8 mouse cellular contexts compared by ENCODE assay signal in the genomic region with DNA sequence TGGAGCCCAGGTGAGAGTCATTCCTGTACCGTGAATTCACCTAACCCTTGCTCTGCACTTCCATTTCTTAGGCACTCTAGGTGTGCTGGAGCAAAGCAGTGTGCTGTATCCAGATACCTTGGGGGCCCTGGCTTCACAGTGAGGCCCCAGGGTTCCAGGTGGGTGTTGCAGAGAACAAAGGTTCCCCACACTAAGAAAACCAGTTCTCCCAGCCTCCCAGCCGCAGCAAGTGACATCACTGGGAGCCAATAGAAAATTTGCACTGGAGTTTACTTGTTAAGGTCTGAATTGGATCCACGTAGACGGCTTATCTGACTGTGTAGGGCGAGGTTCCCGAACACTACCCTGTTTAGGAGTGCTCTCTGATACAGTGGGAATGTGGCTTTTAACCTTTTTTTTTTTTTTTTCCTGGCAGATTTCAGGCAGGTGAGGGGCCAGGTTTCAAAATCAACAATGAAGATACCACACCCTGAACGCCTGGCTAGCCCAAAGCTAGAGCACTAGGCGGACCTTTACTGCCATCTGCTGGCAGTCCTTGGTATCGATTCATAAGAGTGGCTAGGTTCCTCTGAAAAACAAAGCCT. TPM values are rescaled to one million over a fixed set of nuclear protein-coding genes. Genes with fewer than 3 reads are reported as not detected.
DNase-seq lines count a peak whose midpoint lies in the region; ATAC-seq and TF ChIP-seq lines count a peak whose summit lies in the region.

No protein-coding gene starts in this region.

- no peak overlapping the region for H3K9ac ChIP-seq in kidney, embryonic 14.5 days (ENCODE audit: low read depth, low read length)
- H3K9ac ChIP-seq in liver, embryonic 14.5 days (replicated peaks), result no peak overlapping the region
- no peak overlapping the region for H3K9ac ChIP-seq in neural tube, embryonic 13.5 days

- ATAC-seq in kidney, embryonic 14.5 days (ENCODE audit: low FRiP score, low TSS enrichment), result peak; percentile 81
- ATAC-seq in liver, embryonic 14.5 days (ENCODE audit: insufficient read depth), result 0 out of 2 replicates have a peak, but pooled peaks have one; percentile 21
- ATAC-seq in neural tube, embryonic 13.5 days (ENCODE audit: low read depth), result peak; percentile 79

- 26% methylated on average over 9 of the region's 9 CpGs for WGBS in kidney, embryonic 14.5 days
- 19% methylated on average over 9 of the region's 9 CpGs for WGBS in liver, embryonic 14.5 days (ENCODE audit: insufficient replicate concordance)
- 33% methylated on average over 9 of the region's 9 CpGs for WGBS in neural tube, embryonic 13.5 days

- no peaks in the 10 kb centered on the region for H3K4me1 ChIP-seq in kidney, embryonic 14.5 days (ENCODE audit: control insufficient read depth, insufficient read depth, low read length)
- no peaks in the 10 kb centered on the region for H3K4me1 ChIP-seq in liver, embryonic 14.5 days (replicated peaks; ENCODE audit: control insufficient read depth in 2 of 2, insufficient read depth in 2 of 2, low read length in 1 of 2)
- no peaks in the 10 kb centered on the region for H3K4me1 ChIP-seq in neural tube, embryonic 13.5 days (replicated peaks)

- no peaks in the 10 kb centered on the region for H3K36me3 ChIP-seq in kidney, embryonic 14.5 days (ENCODE audit: control insufficient read depth, insufficient read depth, low read length)
- H3K36me3 ChIP-seq in liver, embryonic 14.5 days (replicated peaks; ENCODE audit: control insufficient read depth, insufficient read depth, low read depth), result no peaks in the 10 kb centered on the region
- H3K36me3 ChIP-seq in neural tube, embryonic 13.5 days, result no peaks in the 10 kb centered on the region

- peak; percentile 78 for TF ChIP-seq CTCF in liver, embryonic 14.5 days (IDR thresholded peaks at IDR 0.05; ENCODE audit: low read depth)

- H3K27me3 ChIP-seq in kidney, embryonic 14.5 days (ENCODE audit: control insufficient read depth, insufficient read depth, low read length), result 0 out of 2 replicates have a peak, but pooled peaks cover 4% of the 10 kb centered on the region
- no peaks in the 10 kb centered on the region for H3K27me3 ChIP-seq in liver, embryonic 14.5 days (ENCODE audit: control insufficient read depth, insufficient read depth, low read length)
- 0 out of 2 replicates have a peak, but pooled peaks cover 15% of the 10 kb centered on the region for H3K27me3 ChIP-seq in neural tube, embryonic 13.5 days

- H3K27ac ChIP-seq in kidney, embryonic 14.5 days (ENCODE audit: low read depth, low read length), result no peak overlapping the region
- no peak overlapping the region for H3K27ac ChIP-seq in liver, embryonic 14.5 days
- no peak overlapping the region for H3K27ac ChIP-seq in neural tube, embryonic 13.5 days (replicated peaks)

- H3K9me3 ChIP-seq in kidney, embryonic 14.5 days (ENCODE audit: control insufficient read depth, low read length), result no peaks in the 10 kb centered on the region
- no peaks in the 10 kb centered on the region for H3K9me3 ChIP-seq in liver, embryonic 14.5 days (ENCODE audit: control insufficient read depth, low read length)
- H3K9me3 ChIP-seq in neural tube, embryonic 13.5 days, result no peaks in the 10 kb centered on the region

- peak; percentile 80 to 84 for DNase-seq in B cell, adult 2 months
- peak; percentile 66 for DNase-seq in R1 (ENCODE audit: low read depth, low spot score)
- DNase-seq in embryo, embryonic 10 days (ENCODE audit: low spot score), result peak; percentile 68
- peak; percentile 63 for DNase-seq in heart, adult 8-10 months (ENCODE audit: low spot score)
- DNase-seq in liver, embryonic 14.5 days (ENCODE audit: low read depth in 3 of 3, low spot score in 3 of 3), result no peak
- peak; percentile 81 for DNase-seq in thymus, postnatal 25 days

- H3K4me3 ChIP-seq in kidney, embryonic 14.5 days (ENCODE audit: low read length), result no peak overlapping the region
- no peak overlapping the region for H3K4me3 ChIP-seq in liver, embryonic 14.5 days (ENCODE audit: insufficient read depth in 1 of 2, low read depth in 2 of 2, low read length in 2 of 2)
- H3K4me3 ChIP-seq in neural tube, embryonic 13.5 days, result no peak overlapping the region

- TF ChIP-seq EP300 in liver, embryonic 14.5 days (IDR thresholded peaks at IDR 0.05; ENCODE audit: low read depth), result no peak

- no peak overlapping the region for H3K4me2 ChIP-seq in kidney, embryonic 14.5 days (replicated peaks; ENCODE audit: low read depth, low read length)
- no peak overlapping the region for H3K4me2 ChIP-seq in liver, embryonic 14.5 days (ENCODE audit: low read depth)
- no peak overlapping the region for H3K4me2 ChIP-seq in neural tube, embryonic 13.5 days

RNA-seq across cellular contexts. Expression of a gene that starts 24.1 kb away (rescaled TPM):
- 100 to 1,000 TPM; 419 to 623 (median 536) TPM for total RNA-seq in heart, adult 8-10 months (2022)
- polyA plus RNA-seq in kidney, embryonic 14.5 days (2014; fragmentation: Nextera tagmentation; extraction: Ambion mirVana), result 2,072 and 3,120 TPM in 2 replicates
- polyA plus RNA-seq in liver, embryonic 14.5 days (2012; rRNA removed), result 248 and 580 TPM in 2 replicates
- polyA plus RNA-seq in liver, embryonic 14.5 days (2014; fragmentation: Nextera tagmentation; extraction: Ambion mirVana), result 1,065 and 1,146 TPM in 2 replicates
- polyA plus RNA-seq in neural tube, embryonic 13.5 days (2015; fragmentation: Nextera tagmentation; extraction: Ambion mirVana), result 6,861 and 7,374 TPM in 2 replicates

RNA-seq across cellular contexts. Expression of a gene that starts 30.9 kb away (rescaled TPM):
- 1 to 10 TPM in 2 of 4 experiments, under 1 TPM in 2; 0.87 to 2.7 (median 1.3) TPM for total RNA-seq in heart, adult 8-10 months (2022)
- 0.10 and 0.12 TPM in 2 replicates for polyA plus RNA-seq in kidney, embryonic 14.5 days (2014; fragmentation: Nextera tagmentation; extraction: Ambion mirVana)
- 0.30 and 0.58 TPM in 2 replicates for polyA plus RNA-seq in liver, embryonic 14.5 days (2012; rRNA removed)
- polyA plus RNA-seq in liver, embryonic 14.5 days (2014; fragmentation: Nextera tagmentation; extraction: Ambion mirVana), result 0.25 and 1.5 TPM in 2 replicates
- 0.06 TPM in 1 of 2 replicates, not detected in the other for polyA plus RNA-seq in neural tube, embryonic 13.5 days (2015; fragmentation: Nextera tagmentation; extraction: Ambion mirVana)

Comparison
In these comparisons a context has a peak if more than half of its experiments do, and no peak if none do; other contexts are left out.
1. DNase-seq: peak in B cell, adult 2 months (2 of 2), R1 (single experiment), embryo, embryonic 10 days (single experiment), heart, adult 8-10 months (single experiment) and thymus, postnatal 25 days (single experiment); none in liver, embryonic 14.5 days (0 of 3).
2. ATAC-seq: peak in every context shown above with its lines; median percentile 81 in kidney, embryonic 14.5 days; 79 in neural tube, embryonic 13.5 days; 21 in liver, embryonic 14.5 days.